Mouse (Mus musculus): ENCODE results near the gene Prdm13.

DNA sequence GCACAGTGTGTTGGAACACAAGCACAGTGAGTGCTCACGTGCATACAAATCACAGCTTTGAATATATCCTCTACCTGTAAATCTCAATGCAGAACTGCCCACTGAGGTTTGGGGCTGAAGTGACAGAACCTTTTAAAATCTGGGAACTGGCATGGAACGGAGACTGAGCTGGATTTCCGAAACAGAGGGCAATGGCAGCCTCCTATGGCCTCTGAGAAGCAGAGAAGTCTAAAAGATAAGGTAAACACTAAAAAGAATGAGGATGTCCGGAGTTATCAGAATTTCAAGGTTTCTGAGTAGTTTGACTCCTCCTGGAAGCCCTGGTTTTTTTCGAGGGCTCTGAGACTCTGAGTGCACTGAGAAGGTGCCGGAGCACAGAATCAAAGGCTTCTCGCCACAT lies 4.5 kb upstream of the Prdm13 start:
- TF ChIP-seq POLR2A (IDR thresholded peaks at IDR 0.05; ENCODE audit: borderline replicate concordance, low read depth, low read length) (no peak), CTCF (IDR thresholded peaks at IDR 0.05; ENCODE audit: low read depth, low read length) (no peak)
